In genomic region chr13:95778761-95779161, GRCm38 (mm10) we compare ENCODE assay signal across 8 mouse cellular contexts.
DNase-seq lines count a peak whose midpoint lies in the region; ATAC-seq and TF ChIP-seq lines count a peak whose summit lies in the region.
"Had no signal": no experiment of that assay in that cellular context is flagged by ENCODE, and none has a peak within 500 bp of the region (broad histone marks: within the 10 kb centered on the region; RNA-seq: fewer than 3 reads in every experiment).

No protein-coding gene starts in this region.

- H3K4me1 ChIP-seq in kidney, postnatal 0 days (replicated peaks; ENCODE audit: insufficient read depth, low read length) = peaks cover 14% of the 10 kb centered on the region
- peaks cover 31% of the 10 kb centered on the region for H3K4me1 ChIP-seq in embryonic facial prominence, embryonic 13.5 days
- peaks cover 21% of the 10 kb centered on the region for H3K4me1 ChIP-seq in limb, embryonic 11.5 days (ENCODE audit: control insufficient read depth, insufficient read depth, low read length)

- WGBS in kidney, postnatal 0 days = 32% methylated on average over 9 of the region's 9 CpGs
- WGBS in embryonic facial prominence, embryonic 13.5 days = 17% methylated on average over 9 of the region's 9 CpGs
- 60% methylated on average over 9 of the region's 9 CpGs for WGBS in limb, embryonic 11.5 days

- H3K27ac ChIP-seq in kidney, postnatal 0 days = no peak overlapping the region
- no peak overlapping the region; the same call in 1 of the 2 replicates for H3K27ac ChIP-seq in embryonic facial prominence, embryonic 13.5 days
- H3K27ac ChIP-seq in limb, embryonic 11.5 days (replicated peaks; ENCODE audit: low read depth, low read length) = 0 out of 2 replicates have a peak overlapping the region, but pooled peaks have one; percentile 8
- H3K27ac ChIP-seq: heart, embryonic 15.5 days had no signal

- no peak for TF ChIP-seq CTCF in kidney, postnatal 0 days (IDR thresholded peaks at IDR 0.05; ENCODE audit: low read depth)

- H3K9me3 ChIP-seq in kidney, postnatal 0 days (replicated peaks; ENCODE audit: low read length) = no peaks in the 10 kb centered on the region
- no peaks in the 10 kb centered on the region for H3K9me3 ChIP-seq in embryonic facial prominence, embryonic 13.5 days
- H3K9me3 ChIP-seq in limb, embryonic 11.5 days (ENCODE audit: control insufficient read depth, low read length) = no peaks in the 10 kb centered on the region
- H3K9me3 ChIP-seq: heart, embryonic 15.5 days had no signal

- H3K27me3 ChIP-seq in kidney, postnatal 0 days (ENCODE audit: insufficient read depth, low read length) = no peaks in the 10 kb centered on the region
- H3K27me3 ChIP-seq in embryonic facial prominence, embryonic 13.5 days = no peaks in the 10 kb centered on the region
- H3K27me3 ChIP-seq in limb, embryonic 11.5 days (ENCODE audit: control insufficient read depth, insufficient read depth, low read length) = no peaks in the 10 kb centered on the region
- H3K27me3 ChIP-seq: heart, embryonic 15.5 days had no signal

- H3K4me2 ChIP-seq in kidney, postnatal 0 days (ENCODE audit: low read length) = no peak overlapping the region
- peak overlapping the region; percentile 11; the same call in 1 of the 2 replicates for H3K4me2 ChIP-seq in embryonic facial prominence, embryonic 13.5 days
- no peak overlapping the region for H3K4me2 ChIP-seq in limb, embryonic 11.5 days (ENCODE audit: low read depth, severe bottlenecking)
- H3K4me2 ChIP-seq: heart, embryonic 15.5 days had no signal

- DNase-seq in kidney, postnatal 0 days (ENCODE audit: low spot score) = peak; percentile 40
- no peak for DNase-seq in kidney, postnatal 10 days
- DNase-seq in limb, embryonic 11.5 days (ENCODE audit: low spot score) = peak; percentile 59
- DNase-seq in ovary, adult 18-20 months (ENCODE audit: low spot score) = no peak

- H3K9ac ChIP-seq in kidney, postnatal 0 days (ENCODE audit: low read depth, low read length) = no peak overlapping the region
- no peak overlapping the region for H3K9ac ChIP-seq in embryonic facial prominence, embryonic 13.5 days
- no peak overlapping the region for H3K9ac ChIP-seq in limb, embryonic 11.5 days (ENCODE audit: low read length)
- H3K9ac ChIP-seq: heart, embryonic 15.5 days had no signal

- no peak for ATAC-seq in kidney, postnatal 0 days (replicated peaks; ENCODE audit: low FRiP score, low read depth)
- 0 out of 2 replicates have a peak, but pooled peaks have one; percentile 45 for ATAC-seq in embryonic facial prominence, embryonic 13.5 days (ENCODE audit: insufficient number of reproducible peaks, insufficient read depth, low FRiP score, low TSS enrichment, low read depth)
- peak; percentile 55 for ATAC-seq in limb, embryonic 11.5 days (ENCODE audit: insufficient number of reproducible peaks, low FRiP score, low TSS enrichment, low read depth)
- peak; percentile 37; the same call in 1 of the 2 replicates for ATAC-seq in monocyte, adult 5-6 weeks (replicated peaks; ENCODE audit: insufficient number of reproducible peaks, low FRiP score, low TSS enrichment, poor library complexity, severe bottlenecking)
- ATAC-seq in megakaryocyte-erythroid progenitor cell, adult 5-6 weeks (replicated peaks; ENCODE audit: low FRiP score, low TSS enrichment, poor library complexity, severe bottlenecking) = no peak

- H3K4me3 ChIP-seq in kidney, postnatal 0 days (replicated peaks; ENCODE audit: low read depth, low read length) = no peak overlapping the region
- H3K4me3 ChIP-seq in embryonic facial prominence, embryonic 13.5 days = no peak overlapping the region
- no peak overlapping the region for H3K4me3 ChIP-seq in limb, embryonic 11.5 days (ENCODE audit: low read depth, low read length)
- H3K4me3 ChIP-seq: heart, embryonic 15.5 days had no signal

- H3K36me3 ChIP-seq in kidney, postnatal 0 days (ENCODE audit: insufficient read depth, low read length) = no peaks in the 10 kb centered on the region
- H3K36me3 ChIP-seq in embryonic facial prominence, embryonic 13.5 days = no peaks in the 10 kb centered on the region
- H3K36me3 ChIP-seq in limb, embryonic 11.5 days (ENCODE audit: control insufficient read depth, insufficient read depth, low read length) = no peaks in the 10 kb centered on the region
- H3K36me3 ChIP-seq: heart, embryonic 15.5 days had no signal

Comparison
In these comparisons a context has a peak if more than half of its experiments do, and no peak if none do; other contexts are left out.
1. DNase-seq: peak in kidney, postnatal 0 days (single experiment) and limb, embryonic 11.5 days (single experiment); none in kidney, postnatal 10 days (single experiment) and ovary, adult 18-20 months (single experiment).
2. ATAC-seq: peak in embryonic facial prominence, embryonic 13.5 days (single experiment), limb, embryonic 11.5 days (single experiment) and monocyte, adult 5-6 weeks (single experiment); none in kidney, postnatal 0 days (single experiment) and megakaryocyte-erythroid progenitor cell, adult 5-6 weeks (single experiment).